Mouse (Mus musculus) forebrain, embryonic 16.5 days (tissue): ENCODE results near the gene 6430531B16Rik. TPM values are rescaled to one million over a fixed set of nuclear protein-coding genes. Genes with fewer than 3 reads are reported as not detected.

Source experiments
- ATAC-seq: fragments of 200-750 bp; cut with Nextera tagmentation; 2 replicates; pipeline ENCODE4 v1.8.0; 2017; ENCODE audit warnings: mild to moderate bottlenecking, moderate library complexity
- H3K27ac ChIP-seq: fragments of 300-500 bp; sonication (generic); 2 replicates; pipeline ENCODE4 v1.5.1; 2014; ENCODE audit warnings: low read length, control low read depth
- H3K27me3 ChIP-seq: fragments of 300-500 bp; sonication (generic); replicated peaks from 2 replicates; pipeline ENCODE4 v1.6.1; 2014; ENCODE audit warnings: low read length; ENCODE audit not compliant: control insufficient read depth, insufficient read depth
- H3K36me3 ChIP-seq: fragments of 300-500 bp; sonication (generic); 2 replicates; pipeline ENCODE4 v1.6.1; 2014; ENCODE audit not compliant: control insufficient read depth, insufficient read depth
- H3K4me1 ChIP-seq: fragments of 300-500 bp; sonication (generic); replicated peaks from 2 replicates; pipeline ENCODE4 v1.6.1; 2014; ENCODE audit warnings: low read length; ENCODE audit not compliant: control insufficient read depth, insufficient read depth
- H3K4me2 ChIP-seq: fragments of 300-500 bp; sonication (generic); 2 replicates; pipeline ENCODE4 v1.6.1; 2014; ENCODE audit warnings: mild to moderate bottlenecking, low read length, control low read depth
- H3K4me3 ChIP-seq: fragments of 300-500 bp; sonication (generic); replicated peaks from 2 replicates; pipeline ENCODE4 v1.5.1; 2014; ENCODE audit warnings: mild to moderate bottlenecking, low read length, control low read depth
- H3K9ac ChIP-seq: fragments of 300-500 bp; sonication (generic); replicated peaks from 2 replicates; pipeline ENCODE4 v1.6.1; 2014; ENCODE audit warnings: low read depth, low read length, control low read depth
- H3K9me3 ChIP-seq: fragments of 300-500 bp; sonication (generic); 2 replicates; pipeline ENCODE4 v1.6.1; 2016; ENCODE audit warnings: low read length; ENCODE audit not compliant: control insufficient read depth
- WGBS: fragments of 180-500 bp; shearing (Covaris S2); extraction: QIAGEN DNeasy Blood & Tissue Kit; methylation state at CpG from one replicate; pipeline ENCODE4 v1.1.7; 2014; 5-methylcytosine and 5-hydroxymethylcytosine counted together
- polyA plus RNA-seq: library from polyadenylated mRNA; unstranded; fragments of >200 nt; fragmentation: Nextera tagmentation; extraction: Ambion mirVana; gene quantifications from 2 replicates; pipeline ENCODE4 v1.2.1, GENCODE M21; 2015

Gene 6430531B16Rik
- polyA plus RNA-seq: 0.62 and 0.87 TPM in 2 replicates

DNA sequence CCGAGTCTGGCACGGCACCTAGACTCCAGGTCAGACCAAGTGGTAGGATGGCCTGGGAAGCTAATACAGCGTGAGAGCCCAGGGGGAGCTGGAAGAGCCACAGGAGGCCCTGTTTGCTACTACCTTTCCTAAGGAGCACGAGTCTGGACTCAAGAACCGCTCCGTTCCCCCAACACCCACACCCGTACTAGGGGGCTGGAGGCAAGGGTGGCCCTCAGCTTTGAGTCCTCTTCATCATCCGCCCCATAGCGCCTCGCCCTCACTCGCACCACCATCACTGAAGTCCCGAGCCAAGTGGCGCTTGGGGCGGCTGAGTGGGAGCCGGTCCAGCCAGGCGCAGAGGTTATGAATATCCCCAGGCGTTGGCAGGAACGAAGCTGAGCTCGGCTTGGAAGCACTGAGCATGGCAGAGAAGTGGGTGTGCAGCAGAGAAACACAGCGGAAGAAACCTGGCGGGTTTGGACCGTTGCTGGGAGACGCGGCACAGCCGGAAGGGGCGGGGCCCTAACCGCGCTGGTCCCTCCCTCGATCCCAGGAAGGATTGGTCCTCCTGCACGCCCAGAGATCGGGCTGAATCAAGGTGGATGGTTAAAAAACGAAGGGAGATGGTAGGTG is at the start of gene 6430531B16Rik:
Gene 6430531B16Rik (minus strand): TSS at position 478 of the 615 bp plus-strand sequence.
- H3K27ac ChIP-seq: no peak within 1 kb of the TSS
- ATAC-seq: peak; percentile 99

DNA sequence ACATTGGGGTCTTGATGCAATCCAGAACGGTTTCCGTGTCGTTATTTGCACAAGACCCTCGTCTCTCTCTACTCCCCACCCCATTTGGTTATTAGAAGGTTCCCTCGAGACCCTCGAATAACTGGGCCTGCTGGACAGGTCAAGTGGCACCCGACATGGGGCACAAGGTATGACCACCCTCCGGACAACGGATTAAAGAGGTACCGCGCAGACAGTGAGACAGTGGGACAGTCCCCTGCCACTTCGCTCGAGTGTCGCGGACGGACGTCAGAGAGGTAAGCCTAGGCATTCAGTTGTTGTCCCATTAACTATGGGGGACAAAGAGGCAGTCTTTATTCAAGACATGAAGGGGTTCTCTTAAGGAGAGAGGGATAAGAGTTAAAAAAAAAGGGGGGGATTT is 32.8 kb upstream of the 6430531B16Rik start:
- 95% methylated on average over 17 of the region's 17 CpGs for WGBS
- Histone ChIP-seq H3K9ac (no peak overlapping the region), H3K27me3 (no peaks in the 10 kb centered on the region), H3K9me3 (no peaks in the 10 kb centered on the region), H3K4me1 (no peaks in the 10 kb centered on the region), H3K36me3 (peaks cover 17% of the 10 kb centered on the region), H3K4me3 (no peak overlapping the region), H3K4me2 (no peak overlapping the region), H3K27ac (no peak overlapping the region)
- ATAC-seq: no peak

More for the DNA sequence above, at the start of gene 6430531B16Rik:
- peak within 1 kb of the TSS; percentile 53 for H3K4me3 ChIP-seq
- H3K36me3 ChIP-seq: no peaks in the 10 kb centered on the region
- H3K9ac ChIP-seq: peak within 1 kb of the TSS; percentile 60
- no peaks in the 10 kb centered on the region for H3K9me3 ChIP-seq
- H3K4me1 ChIP-seq: peaks cover 11% of the 10 kb centered on the region
- peak within 1 kb of the TSS; percentile 78 for H3K4me2 ChIP-seq
- 3% methylated on average over 32 of the region's 32 CpGs for WGBS
- H3K27me3 ChIP-seq: no peaks in the 10 kb centered on the region

DNA sequence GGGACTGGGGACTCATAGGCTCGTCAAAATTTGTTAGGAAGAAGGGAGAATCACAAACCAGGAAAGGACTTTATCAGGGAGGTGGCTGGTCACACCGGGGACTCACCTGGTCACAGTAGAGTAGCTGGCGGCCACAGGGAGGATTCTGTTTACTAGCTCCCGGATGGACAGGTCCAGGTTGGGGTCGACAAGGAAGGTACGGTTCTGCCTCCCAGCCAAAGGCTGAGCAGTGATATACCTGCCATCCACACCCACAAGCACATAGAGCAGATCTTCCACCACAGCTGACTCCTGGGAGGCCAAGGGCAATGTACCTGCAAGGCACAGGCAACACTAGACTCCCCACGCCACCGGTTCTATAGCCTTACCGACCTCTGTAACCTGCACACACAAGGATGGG is 29.2 kb upstream of the 6430531B16Rik start:
- ATAC-seq: no peak
- Histone ChIP-seq H3K9me3 (no peaks in the 10 kb centered on the region), H3K4me1 (no peaks in the 10 kb centered on the region), H3K27ac (no peak overlapping the region), H3K27me3 (no peaks in the 10 kb centered on the region), H3K4me2 (no peak overlapping the region), H3K9ac (no peak overlapping the region), H3K36me3 (peaks cover 36% of the 10 kb centered on the region), H3K4me3 (no peak overlapping the region)
- WGBS: 96% methylated on average over 9 of the region's 9 CpGs

DNA sequence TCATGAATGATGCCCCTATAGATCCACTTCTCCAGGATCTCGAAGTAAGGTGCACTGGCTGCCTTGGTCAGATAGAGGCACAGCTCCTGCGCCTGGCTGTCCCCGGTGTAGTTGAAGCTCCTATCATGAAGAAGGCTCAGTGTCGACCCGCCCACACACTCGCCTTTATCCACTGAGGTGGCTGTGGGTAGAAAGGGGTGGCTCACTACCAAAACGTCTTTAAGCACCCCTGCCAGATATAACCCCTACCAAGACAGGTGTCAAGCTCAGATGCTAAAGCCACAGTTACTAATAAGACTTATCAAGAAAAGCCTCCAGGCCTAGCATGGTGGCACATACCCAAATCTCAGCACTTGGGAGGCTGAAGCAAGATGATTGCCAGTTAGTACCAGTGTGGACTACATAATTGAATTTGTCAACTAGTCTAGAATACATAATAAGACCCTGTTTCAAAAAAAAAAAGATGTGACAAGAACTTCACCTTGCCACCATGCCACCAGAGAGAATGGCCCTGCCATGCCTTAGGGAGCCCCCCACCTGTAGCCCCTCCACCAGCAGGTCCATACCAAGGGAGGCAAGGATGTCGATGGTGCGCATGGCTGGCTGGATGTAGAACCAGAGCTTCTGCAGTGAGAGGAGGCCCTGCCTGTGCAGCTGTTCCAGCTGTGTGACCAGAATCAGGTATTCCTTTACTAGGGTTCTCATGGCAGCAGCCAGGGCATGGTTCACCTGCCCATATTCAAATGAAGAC is 28.5 kb upstream of the 6430531B16Rik start:
- Histone ChIP-seq H3K9ac (no peak overlapping the region), H3K4me3 (no peak overlapping the region), H3K4me1 (no peaks in the 10 kb centered on the region), H3K36me3 (peaks cover 39% of the 10 kb centered on the region), H3K9me3 (no peaks in the 10 kb centered on the region), H3K27ac (no peak overlapping the region), H3K4me2 (no peak overlapping the region), H3K27me3 (no peaks in the 10 kb centered on the region)
- 93% methylated on average over 9 of the region's 9 CpGs for WGBS
- ATAC-seq: no peak

DNA sequence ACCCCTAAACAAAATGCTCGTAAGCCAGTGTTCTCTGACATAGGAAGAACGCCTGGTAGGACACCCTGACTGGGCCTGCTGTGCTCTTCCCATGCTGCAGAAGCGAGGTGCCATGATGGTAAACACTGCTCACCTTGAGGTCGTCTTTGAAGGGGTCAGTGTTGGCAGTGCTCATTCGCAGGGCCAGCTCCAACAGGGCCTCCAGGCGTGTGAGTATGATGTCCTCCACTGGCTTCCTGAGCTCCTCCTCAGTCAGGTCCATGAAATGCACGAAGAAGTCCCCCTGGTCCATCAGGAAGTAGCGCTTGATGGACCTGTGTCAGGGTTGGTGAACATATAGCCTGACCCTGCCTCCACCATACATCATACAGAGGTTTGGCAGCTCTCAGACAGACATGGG is 26.1 kb upstream of the 6430531B16Rik start:
- Histone ChIP-seq H3K36me3 (peaks cover 43% of the 10 kb centered on the region), H3K27me3 (no peaks in the 10 kb centered on the region), H3K9ac (no peak overlapping the region), H3K4me3 (no peak overlapping the region), H3K4me1 (no peaks in the 10 kb centered on the region), H3K4me2 (no peak overlapping the region), H3K27ac (no peak overlapping the region), H3K9me3 (no peaks in the 10 kb centered on the region)
- 94% methylated on average over 8 of the region's 8 CpGs for WGBS
- no peak for ATAC-seq

GRCm38 (mm10) chr7:140001086-140001740 is 22.7 kb upstream of the 6430531B16Rik start:
- no peak for ATAC-seq
- no peak overlapping the region for H3K4me2 ChIP-seq
- peaks cover 57% of the 10 kb centered on the region for H3K36me3 ChIP-seq
- H3K9ac ChIP-seq: no peak overlapping the region
- H3K27ac ChIP-seq: no peak overlapping the region
- no peak overlapping the region for H3K4me3 ChIP-seq
- H3K4me1 ChIP-seq: no peaks in the 10 kb centered on the region
- no peaks in the 10 kb centered on the region for H3K27me3 ChIP-seq
- H3K9me3 ChIP-seq: no peaks in the 10 kb centered on the region
- WGBS: 53% methylated on average over 12 of the region's 12 CpGs

- no peak overlapping the region for H3K27ac ChIP-seq
- no peaks in the 10 kb centered on the region for H3K4me1 ChIP-seq
- no peak overlapping the region for H3K9ac ChIP-seq
- 95% methylated on average over 13 of the region's 13 CpGs for WGBS
- H3K4me2 ChIP-seq: no peak overlapping the region
- H3K36me3 ChIP-seq: peaks cover 45% of the 10 kb centered on the region
- no peaks in the 10 kb centered on the region for H3K9me3 ChIP-seq
- no peak overlapping the region for H3K4me3 ChIP-seq
- ATAC-seq: no peak
- H3K27me3 ChIP-seq: no peaks in the 10 kb centered on the region
Measured at GRCm38 (mm10) chr7:139998691-139999350, 20.3 kb upstream of the 6430531B16Rik start.

GRCm38 (mm10) chr7:139994676-139995075 is 16.1 kb upstream of the 6430531B16Rik start:
- 27% methylated on average over 3 of the region's 3 CpGs for WGBS
- H3K9me3 ChIP-seq: no peaks in the 10 kb centered on the region
- H3K27me3 ChIP-seq: no peaks in the 10 kb centered on the region
- no peak for ATAC-seq
- H3K9ac ChIP-seq: no peak overlapping the region
- H3K4me2 ChIP-seq: no peak overlapping the region
- peaks cover 29% of the 10 kb centered on the region for H3K36me3 ChIP-seq
- no peak overlapping the region for H3K4me3 ChIP-seq
- H3K27ac ChIP-seq: no peak overlapping the region
- H3K4me1 ChIP-seq: no peaks in the 10 kb centered on the region

DNA sequence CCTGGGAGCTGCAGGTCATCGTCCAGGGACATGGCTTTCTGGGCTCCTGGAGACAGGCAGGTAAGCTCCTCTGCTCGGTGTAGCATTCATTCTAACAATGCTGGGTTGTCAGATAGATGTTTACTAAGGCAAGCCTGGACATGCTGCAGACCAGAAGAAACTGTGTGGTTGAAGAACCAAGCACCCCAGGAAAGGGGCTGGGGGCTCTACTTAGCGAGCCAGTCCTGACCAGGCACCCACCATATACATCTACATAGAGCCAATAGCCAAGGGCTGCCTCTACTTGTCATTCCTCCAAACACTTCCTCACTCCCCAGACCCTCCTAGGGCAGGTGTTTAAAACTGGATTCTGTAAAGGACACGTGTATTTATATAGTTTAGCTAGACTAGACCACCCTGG is 15.6 kb upstream of the 6430531B16Rik start:
- Histone ChIP-seq H3K9me3 (no peaks in the 10 kb centered on the region), H3K27ac (no peak overlapping the region), H3K36me3 (peaks cover 28% of the 10 kb centered on the region), H3K27me3 (no peaks in the 10 kb centered on the region), H3K9ac (no peak overlapping the region), H3K4me2 (no peak overlapping the region), H3K4me1 (no peaks in the 10 kb centered on the region), H3K4me3 (no peak overlapping the region)
- WGBS: 84% methylated on average over 4 of the region's 4 CpGs
- ATAC-seq: no peak
